Mouse (Mus musculus) neural tube, embryonic 13.5 days (tissue): Measurements from ENCODE around the gene Bmpr1a. TPM values are rescaled to one million over a fixed set of nuclear protein-coding genes. Genes with fewer than 3 reads are reported as not detected.

Experiments
- ATAC-seq: fragments of 200-750 bp; cut with Nextera tagmentation; 2 replicates; pipeline ENCODE4 v1.8.0; 2017; ENCODE audit warnings: low read depth, mild to moderate bottlenecking, moderate TSS enrichment, moderate library complexity
- H3K27ac ChIP-seq: fragments of 300-500 bp; sonication (generic); replicated peaks from 2 replicates; pipeline ENCODE4 v1.5.1; 2015; ENCODE audit warnings: moderate library complexity, mild to moderate bottlenecking, inconsistent platforms
- H3K27me3 ChIP-seq: fragments of 300-500 bp; sonication (generic); 2 replicates; pipeline ENCODE4 v1.6.1; 2015; ENCODE audit warnings: mild to moderate bottlenecking, inconsistent platforms
- H3K36me3 ChIP-seq: fragments of 300-500 bp; sonication (generic); 2 replicates; pipeline ENCODE4 v1.6.1; 2015; ENCODE audit warnings: mild to moderate bottlenecking, inconsistent platforms
- H3K4me1 ChIP-seq: fragments of 300-500 bp; sonication (generic); replicated peaks from 2 replicates; pipeline ENCODE4 v1.6.1; 2015; ENCODE audit warnings: inconsistent platforms
- H3K4me2 ChIP-seq: fragments of 300-500 bp; sonication (generic); 2 replicates; pipeline ENCODE4 v1.6.1; 2015; ENCODE audit warnings: inconsistent platforms, mild to moderate bottlenecking, moderate library complexity
- H3K4me3 ChIP-seq: fragments of 300-500 bp; sonication (generic); 2 replicates; pipeline ENCODE4 v1.5.1; 2015; ENCODE audit warnings: mild to moderate bottlenecking, inconsistent platforms
- H3K9ac ChIP-seq: fragments of 300-500 bp; sonication (generic); 2 replicates; pipeline ENCODE4 v1.6.1; 2015; ENCODE audit warnings: moderate library complexity, mild to moderate bottlenecking, inconsistent platforms
- H3K9me3 ChIP-seq: fragments of 300-500 bp; sonication (generic); 2 replicates; pipeline ENCODE4 v1.6.1; 2016; ENCODE audit warnings: inconsistent platforms
- WGBS: fragments of 180-500 bp; shearing (Covaris S2); methylation state at CpG from one replicate; pipeline ENCODE4 v1.1.7; 2015; 5-methylcytosine and 5-hydroxymethylcytosine counted together
- polyA plus RNA-seq: library from polyadenylated mRNA; unstranded; fragments of >200 nt; fragmentation: Nextera tagmentation; extraction: Ambion mirVana; gene quantifications from 2 replicates; pipeline ENCODE4 v1.2.1, GENCODE M21; 2015

Bmpr1a gene
- polyA plus RNA-seq, 1 experiment from 2014 or later = 22.6 TPM

DNA sequence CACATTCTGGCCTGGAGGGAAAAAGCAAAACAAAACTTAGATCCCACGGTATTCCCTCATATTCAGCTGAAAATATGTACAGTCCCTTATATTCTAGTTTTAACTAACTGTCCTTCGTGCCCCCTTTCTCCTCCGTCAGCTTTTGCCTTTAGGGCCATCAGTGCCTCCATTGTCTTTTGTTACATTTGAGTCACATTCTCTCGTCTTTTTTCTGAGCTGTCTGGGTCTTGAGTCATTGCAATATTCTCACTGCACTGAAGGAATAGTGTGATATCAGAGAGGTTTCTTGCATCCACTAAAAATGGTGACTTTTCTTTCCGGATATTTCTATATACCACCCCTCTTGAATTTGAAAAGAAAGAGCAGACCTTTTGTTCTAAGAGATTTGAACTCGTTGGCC is 618 bp upstream of the Bmpr1a start:
- Histone ChIP-seq H3K4me3 (no peak overlapping the region), H3K9ac (peak overlapping the region; percentile 35; the same call in 1 of the 2 replicates), H3K27me3 (0 out of 2 replicates have a peak, but pooled peaks cover 3% of the 10 kb centered on the region), H3K27ac (no peak overlapping the region), H3K4me2 (peak overlapping the region; percentile 70), H3K36me3 (no peaks in the 10 kb centered on the region), H3K9me3 (no peaks in the 10 kb centered on the region), H3K4me1 (peaks cover 44% of the 10 kb centered on the region)
- no peak for ATAC-seq
- 32% methylated on average over 6 of the region's 6 CpGs for WGBS

DNA sequence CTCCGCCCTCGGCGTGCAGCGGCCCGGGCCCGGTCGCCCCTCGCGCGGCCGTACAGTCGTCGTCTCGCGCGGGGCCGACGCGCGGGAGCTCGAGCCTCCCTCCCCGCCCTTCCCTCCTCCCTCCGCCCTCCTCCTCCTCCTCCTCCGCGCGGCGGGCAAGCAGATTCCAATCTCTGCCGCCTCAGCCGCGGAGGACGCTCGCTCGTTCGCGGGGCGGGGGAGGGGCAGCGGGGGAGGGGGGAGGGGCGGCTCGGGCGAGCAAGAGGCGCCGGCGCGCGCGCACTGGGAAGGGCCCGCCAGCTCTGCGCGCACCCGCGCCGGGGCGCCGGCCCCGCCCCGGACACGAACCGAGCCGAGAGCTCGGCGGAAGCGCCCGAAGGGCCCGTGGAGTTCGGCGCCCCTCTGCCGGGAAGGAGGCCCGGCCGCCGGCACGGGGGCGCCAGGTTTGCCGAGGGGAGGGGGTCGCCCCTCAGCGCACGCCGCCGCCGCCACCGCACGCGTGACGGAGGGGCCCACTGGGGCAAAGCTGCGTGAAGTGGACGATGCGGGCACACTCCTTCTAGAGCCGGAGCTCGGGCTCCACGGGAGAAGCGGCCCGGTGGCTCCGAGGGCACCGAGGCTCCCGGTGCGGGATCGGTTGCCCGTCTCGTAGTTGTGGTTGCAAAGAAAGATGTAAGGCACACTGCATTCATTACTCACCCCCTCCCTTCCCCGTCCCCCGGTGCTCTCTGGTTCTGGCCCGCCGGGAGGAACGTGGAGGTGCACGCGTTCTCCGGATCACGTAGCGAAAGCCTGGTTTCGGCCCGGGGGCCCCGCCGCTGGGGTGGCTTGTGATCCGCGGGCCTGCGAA is 441 bp downstream of the Bmpr1a start:
- Histone ChIP-seq H3K36me3 (no peaks in the 10 kb centered on the region), H3K9me3 (no peaks in the 10 kb centered on the region), H3K27me3 (0 out of 2 replicates have a peak, but pooled peaks cover 3% of the 10 kb centered on the region), H3K27ac (peak overlapping the region; percentile 97), H3K9ac (peak overlapping the region; percentile 96), H3K4me1 (peaks cover 36% of the 10 kb centered on the region), H3K4me3 (peak overlapping the region; percentile 87), H3K4me2 (peak overlapping the region; percentile 70)
- WGBS = under 1% methylated on average over 85 of the region's 115 CpGs
- peak; percentile 94 for ATAC-seq

DNA sequence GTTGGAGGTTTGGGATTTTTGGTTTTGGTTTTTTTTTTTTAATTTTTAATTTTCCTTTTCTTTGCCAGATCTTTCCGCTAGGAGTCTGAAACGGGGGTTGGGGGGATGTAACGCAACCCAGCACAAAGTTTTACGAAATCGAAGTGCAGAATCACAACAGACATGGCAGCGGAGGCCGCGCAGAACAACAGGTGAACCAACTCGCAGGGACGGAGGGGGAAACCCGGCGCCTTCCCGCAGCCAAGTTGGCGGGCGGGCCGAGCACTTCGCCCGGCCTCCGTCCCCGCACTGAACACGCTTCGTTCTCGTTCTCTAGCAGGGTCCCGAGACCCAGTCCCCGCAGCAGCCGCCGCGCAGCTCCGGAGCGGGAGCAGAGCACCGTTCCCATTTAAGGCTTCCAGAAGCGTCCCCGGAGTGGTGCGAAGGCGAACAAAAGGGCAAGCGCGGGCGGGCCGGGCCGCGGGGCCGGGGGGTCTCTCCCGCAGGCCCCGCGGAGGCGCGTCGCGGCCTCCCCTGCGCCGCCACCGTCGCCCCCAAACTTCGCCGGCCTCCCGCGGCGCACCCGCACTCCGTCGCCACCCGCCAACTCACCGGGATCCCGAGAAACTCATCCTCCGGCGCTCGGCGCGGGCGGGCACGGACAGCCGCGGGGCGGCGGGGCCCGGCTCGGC is 1.2 kb downstream of the Bmpr1a start:
- Histone ChIP-seq H3K27ac (peak overlapping the region; percentile 97), H3K9ac (peak overlapping the region; percentile 96), H3K27me3 (0 out of 2 replicates have a peak, but pooled peaks cover 3% of the 10 kb centered on the region), H3K4me3 (peak overlapping the region; percentile 87), H3K36me3 (no peaks in the 10 kb centered on the region), H3K4me1 (peaks cover 38% of the 10 kb centered on the region), H3K9me3 (no peaks in the 10 kb centered on the region), H3K4me2 (peak overlapping the region; percentile 70)
- under 1% methylated on average over 73 of the region's 77 CpGs for WGBS
- ATAC-seq = peak; percentile 58

DNA sequence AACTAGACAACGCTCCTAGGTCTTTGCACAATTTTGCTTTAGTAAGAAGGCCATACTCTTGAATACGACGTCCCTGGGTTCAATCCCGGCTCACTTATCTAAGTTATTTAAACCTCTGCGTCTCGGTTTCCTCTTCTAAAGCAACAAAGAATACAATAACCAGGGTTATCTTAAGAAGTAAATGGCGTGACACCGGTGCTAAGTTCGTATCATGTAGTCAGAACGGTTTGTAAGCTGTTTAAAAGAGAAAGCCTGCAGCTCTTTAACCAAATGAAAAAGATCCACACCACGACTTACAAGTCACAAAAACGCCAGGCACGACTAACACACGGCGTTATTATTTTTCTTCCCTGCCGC is 1.7 kb downstream of the Bmpr1a start:
- WGBS = under 1% methylated on average over 16 of the region's 16 CpGs

DNA sequence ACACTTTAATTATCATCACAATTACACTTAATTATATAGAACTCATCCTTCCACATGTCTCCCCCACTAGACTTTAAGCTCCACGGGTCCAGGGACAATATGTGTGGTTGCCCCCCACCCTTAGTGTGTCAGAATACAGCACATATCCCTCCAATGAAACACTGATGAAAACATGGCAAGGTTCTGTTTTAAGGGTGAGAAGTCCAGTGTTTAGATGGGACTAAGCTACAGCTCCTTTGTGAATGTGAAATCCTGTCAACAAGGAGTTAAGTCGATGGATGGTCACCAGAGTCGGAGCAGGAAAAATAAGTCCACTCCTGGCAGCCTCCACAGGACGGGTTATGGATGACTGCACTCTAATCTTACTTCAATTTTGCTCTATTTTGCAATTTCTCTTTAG is 2.8 kb downstream of the Bmpr1a start:
- Histone ChIP-seq H3K4me2 (peak overlapping the region; percentile 70), H3K4me1 (peaks cover 38% of the 10 kb centered on the region), H3K36me3 (no peaks in the 10 kb centered on the region), H3K27ac (no peak overlapping the region), H3K9me3 (no peaks in the 10 kb centered on the region), H3K27me3 (no peaks in the 10 kb centered on the region), H3K9ac (no peak overlapping the region), H3K4me3 (peak overlapping the region; percentile 87)
- ATAC-seq = no peak
- 6% methylated on average over 4 of the region's 4 CpGs for WGBS

More for the DNA sequence above, 1.7 kb downstream of the Bmpr1a start:
- H3K27ac ChIP-seq = peak overlapping the region; percentile 97
- peak overlapping the region; percentile 96 for H3K9ac ChIP-seq
- no peaks in the 10 kb centered on the region for H3K36me3 ChIP-seq
- H3K9me3 ChIP-seq = no peaks in the 10 kb centered on the region
- peak overlapping the region; percentile 70 for H3K4me2 ChIP-seq
- H3K4me3 ChIP-seq = peak overlapping the region; percentile 87
- 0 out of 2 replicates have a peak, but pooled peaks cover 3% of the 10 kb centered on the region for H3K27me3 ChIP-seq
- H3K4me1 ChIP-seq = peaks cover 38% of the 10 kb centered on the region
- no peak for ATAC-seq

DNA sequence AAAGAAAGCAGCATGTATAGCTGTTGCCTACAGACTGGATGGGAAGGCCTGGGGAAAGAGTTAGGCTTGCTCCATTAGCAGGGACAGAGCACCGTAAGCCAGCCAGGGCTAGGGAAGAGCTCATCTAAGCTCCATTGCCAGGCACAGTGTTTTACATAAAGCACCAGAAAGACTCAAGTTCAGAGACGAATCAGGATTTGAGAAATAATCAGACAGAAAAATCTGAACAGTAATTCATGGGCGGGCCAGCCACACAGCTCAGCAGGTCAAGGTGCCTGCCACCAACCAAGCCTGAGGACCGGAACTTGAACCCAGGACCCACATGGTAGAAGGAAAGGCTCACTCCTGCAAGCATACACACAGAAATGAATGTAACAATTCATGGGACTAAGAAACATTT is 3.5 kb downstream of the Bmpr1a start:
- no peak for ATAC-seq
- no peak overlapping the region; the same call in 1 of the 2 replicates for H3K4me3 ChIP-seq
- H3K36me3 ChIP-seq = no peaks in the 10 kb centered on the region
- peak overlapping the region; percentile 70 for H3K4me2 ChIP-seq
- no peaks in the 10 kb centered on the region for H3K27me3 ChIP-seq
- WGBS = 68% methylated on average over 4 of the region's 4 CpGs
- no peak overlapping the region for H3K27ac ChIP-seq
- no peaks in the 10 kb centered on the region for H3K9me3 ChIP-seq
- H3K9ac ChIP-seq = no peak overlapping the region
- H3K4me1 ChIP-seq = peaks cover 38% of the 10 kb centered on the region

DNA sequence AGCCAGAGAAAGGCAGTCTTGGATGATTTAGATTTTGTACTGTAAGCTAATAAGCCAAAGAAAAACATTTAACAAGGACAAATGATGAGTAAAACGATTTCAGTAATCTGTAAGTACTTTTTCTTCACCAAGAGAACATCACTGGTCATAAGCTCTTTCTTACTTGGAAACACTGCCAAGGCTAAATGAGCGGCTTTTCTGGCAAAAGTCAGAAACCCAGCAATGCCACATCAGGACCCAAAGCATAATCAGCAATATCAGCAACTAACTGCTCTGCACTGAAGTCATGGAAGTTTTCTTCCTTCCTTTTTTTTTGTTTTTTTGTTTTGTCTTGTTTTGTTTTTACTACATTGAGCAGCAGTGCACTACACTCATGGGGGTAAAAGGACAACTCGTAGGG is 5.8 kb downstream of the Bmpr1a start:
- Histone ChIP-seq H3K36me3 (no peaks in the 10 kb centered on the region), H3K4me1 (peaks cover 32% of the 10 kb centered on the region), H3K9ac (no peak overlapping the region), H3K27ac (no peak overlapping the region), H3K9me3 (no peaks in the 10 kb centered on the region), H3K4me2 (no peak overlapping the region), H3K27me3 (no peaks in the 10 kb centered on the region), H3K4me3 (no peak overlapping the region)
- no peak for ATAC-seq
- WGBS = 88% methylated on average over 3 of the region's 3 CpGs

DNA sequence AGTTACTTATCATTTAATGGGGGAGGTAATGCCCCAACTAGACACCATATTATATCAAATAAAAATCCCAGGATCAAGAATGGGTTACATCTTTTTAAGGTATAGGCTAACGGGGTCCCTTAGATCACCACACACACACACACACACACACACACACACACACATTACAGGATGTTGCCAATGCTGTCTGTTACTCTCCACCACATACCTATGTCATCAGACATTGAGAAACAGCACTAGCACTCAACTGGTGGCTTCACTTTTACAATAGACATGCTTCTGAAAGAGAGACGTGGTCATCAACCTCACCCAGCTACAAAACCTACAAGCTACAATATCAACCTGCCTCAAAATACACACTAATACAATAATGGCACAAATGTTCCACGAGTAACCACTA is 9.5 kb downstream of the Bmpr1a start:
- ATAC-seq = no peak
- peaks cover 19% of the 10 kb centered on the region for H3K4me1 ChIP-seq
- no peak overlapping the region for H3K9ac ChIP-seq
- no peaks in the 10 kb centered on the region for H3K9me3 ChIP-seq
- WGBS = 87% methylated on average over 3 of the region's 3 CpGs
- no peak overlapping the region for H3K27ac ChIP-seq
- no peak overlapping the region for H3K4me2 ChIP-seq
- no peak overlapping the region for H3K4me3 ChIP-seq
- no peaks in the 10 kb centered on the region for H3K27me3 ChIP-seq
- H3K36me3 ChIP-seq = no peaks in the 10 kb centered on the region

DNA sequence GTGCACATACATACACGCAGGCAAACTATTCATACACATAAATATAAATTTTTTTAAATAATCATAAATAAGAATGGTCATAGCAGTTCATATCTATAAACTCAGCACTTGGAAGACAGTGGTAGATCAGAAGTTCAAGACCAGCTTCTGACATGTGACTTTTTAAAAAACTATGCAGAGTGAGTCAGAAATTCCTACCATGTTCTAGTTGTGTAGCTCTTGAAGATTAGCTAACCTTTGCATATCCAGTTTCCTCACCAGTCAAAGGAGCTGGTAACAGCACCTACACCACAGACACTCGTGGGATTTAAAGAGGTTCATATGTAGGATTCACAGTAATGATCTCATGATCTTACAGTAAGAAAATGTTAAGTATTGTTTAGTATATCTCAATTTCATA is 10.5 kb downstream of the Bmpr1a start:
- WGBS = 94% methylated on average over 2 of the region's 2 CpGs
- peaks cover 22% of the 10 kb centered on the region for H3K4me1 ChIP-seq
- no peak for ATAC-seq
- H3K9me3 ChIP-seq = no peaks in the 10 kb centered on the region
- no peaks in the 10 kb centered on the region for H3K27me3 ChIP-seq
- H3K4me3 ChIP-seq = no peak overlapping the region
- H3K4me2 ChIP-seq = no peak overlapping the region
- no peak overlapping the region for H3K27ac ChIP-seq
- H3K36me3 ChIP-seq = no peaks in the 10 kb centered on the region
- H3K9ac ChIP-seq = no peak overlapping the region

DNA sequence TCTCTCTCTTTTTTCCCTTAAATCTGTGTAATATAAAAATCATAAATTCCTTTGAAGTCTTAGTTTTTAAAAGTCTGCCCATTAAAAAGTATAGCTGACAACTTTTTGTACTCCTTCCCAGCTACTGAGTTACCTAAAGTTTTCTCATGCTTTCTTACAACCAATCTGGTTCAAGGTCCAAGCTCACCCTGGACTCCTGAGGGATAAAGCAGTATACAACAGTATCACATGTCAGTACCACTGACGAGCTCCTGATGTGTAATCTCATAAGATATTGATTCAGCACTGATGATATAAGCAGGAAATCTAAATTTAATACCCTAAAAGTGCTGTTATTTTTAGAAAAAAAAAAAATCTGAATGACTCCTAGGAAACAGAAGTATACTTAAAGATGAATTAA is 12.2 kb downstream of the Bmpr1a start:
- H3K4me3 ChIP-seq = no peak overlapping the region
- H3K4me2 ChIP-seq = no peak overlapping the region
- no peaks in the 10 kb centered on the region for H3K9me3 ChIP-seq
- H3K36me3 ChIP-seq = no peaks in the 10 kb centered on the region
- WGBS = 88% methylated on average over 1 of the region's 1 CpGs
- no peak for ATAC-seq
- no peak overlapping the region for H3K27ac ChIP-seq
- no peak overlapping the region for H3K9ac ChIP-seq
- no peaks in the 10 kb centered on the region for H3K27me3 ChIP-seq
- H3K4me1 ChIP-seq = peaks cover 22% of the 10 kb centered on the region

DNA sequence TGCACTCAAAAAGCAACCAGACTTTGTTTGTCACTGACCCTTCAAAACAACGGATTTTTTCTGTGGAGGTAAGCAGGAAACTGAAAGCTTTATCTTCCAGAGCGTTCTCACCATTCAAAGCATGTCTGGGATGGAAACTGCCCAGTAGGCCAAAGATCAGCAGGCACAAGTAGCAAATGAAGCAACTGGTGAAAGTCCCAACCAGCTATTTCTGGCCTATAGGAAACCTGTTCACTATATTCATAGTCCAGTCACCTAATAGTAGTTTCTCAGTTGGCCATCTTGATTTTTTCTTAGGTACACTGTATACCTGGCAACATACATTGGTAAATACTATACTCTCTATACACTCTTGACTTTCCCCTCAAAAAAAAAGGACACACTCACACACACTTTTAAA is 13.2 kb downstream of the Bmpr1a start:
- 81% methylated on average over 2 of the region's 2 CpGs for WGBS
- H3K4me3 ChIP-seq = no peak overlapping the region
- H3K36me3 ChIP-seq = no peaks in the 10 kb centered on the region
- no peak overlapping the region for H3K27ac ChIP-seq
- H3K9ac ChIP-seq = no peak overlapping the region
- ATAC-seq = no peak
- no peak overlapping the region for H3K4me2 ChIP-seq
- no peaks in the 10 kb centered on the region for H3K27me3 ChIP-seq
- no peaks in the 10 kb centered on the region for H3K9me3 ChIP-seq
- H3K4me1 ChIP-seq = peaks cover 23% of the 10 kb centered on the region

DNA sequence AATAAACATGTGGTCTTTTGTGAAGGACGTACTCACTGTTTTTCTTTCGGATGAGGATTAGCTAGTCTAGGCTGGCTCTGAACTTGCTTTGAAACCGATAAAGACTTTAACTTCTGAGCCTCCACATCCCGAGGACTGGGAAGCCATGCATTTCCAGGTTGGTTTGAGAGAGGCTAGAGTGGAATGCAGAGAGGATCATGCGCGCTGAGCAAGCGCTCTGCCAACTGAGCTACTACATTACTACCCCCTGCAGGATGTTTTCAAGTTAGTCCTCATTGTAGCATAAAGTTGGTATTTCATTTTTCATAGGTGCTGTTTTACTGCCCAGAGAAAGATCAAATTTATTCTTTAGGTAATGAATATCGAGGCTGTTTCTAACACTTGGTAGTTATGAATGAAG is 17.0 kb downstream of the Bmpr1a start:
- Histone ChIP-seq H3K27ac (no peak overlapping the region), H3K4me1 (peaks cover 34% of the 10 kb centered on the region), H3K4me2 (no peak overlapping the region), H3K27me3 (no peaks in the 10 kb centered on the region), H3K4me3 (no peak overlapping the region), H3K9ac (no peak overlapping the region), H3K9me3 (no peaks in the 10 kb centered on the region), H3K36me3 (no peaks in the 10 kb centered on the region)
- no peak for ATAC-seq
- WGBS = 77% methylated on average over 8 of the region's 8 CpGs
